Mouse (Mus musculus): ENCODE results near the gene Sept12. TPM values are rescaled to one million over a fixed set of nuclear protein-coding genes. Genes with fewer than 3 reads are reported as not detected.

Gene Sept12
- not detected for polyA plus RNA-seq (2014; fragmentation: Illumina TruSeq; extraction: RNeasy Lipid Tissue Mini Kit (QIAGEN cat#74804); ENCODE audit: low read depth, low replicate concordance)

DNA sequence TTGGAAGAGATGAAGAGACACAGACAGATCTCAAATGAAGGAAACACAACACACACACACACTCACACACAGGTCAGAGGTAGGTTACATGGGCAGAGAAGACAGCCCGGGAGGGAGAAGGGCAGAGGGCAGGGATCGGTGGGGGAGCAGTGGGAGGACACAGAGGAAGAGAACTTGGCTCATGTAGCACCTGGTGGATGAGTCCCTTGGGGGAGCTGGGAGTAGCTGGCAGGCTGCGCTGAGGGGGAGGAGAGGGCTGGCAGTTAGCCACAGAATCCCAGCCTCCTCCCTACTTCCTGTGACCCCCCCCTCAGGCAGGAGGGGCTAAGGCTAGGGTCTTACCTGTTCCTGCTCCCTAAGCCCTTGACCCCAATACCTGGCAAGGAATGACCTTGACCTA lies at the start of gene Sept12:
Sept12 (minus strand) TSS at position 300 of the 400 bp plus-strand sequence.

DNA sequence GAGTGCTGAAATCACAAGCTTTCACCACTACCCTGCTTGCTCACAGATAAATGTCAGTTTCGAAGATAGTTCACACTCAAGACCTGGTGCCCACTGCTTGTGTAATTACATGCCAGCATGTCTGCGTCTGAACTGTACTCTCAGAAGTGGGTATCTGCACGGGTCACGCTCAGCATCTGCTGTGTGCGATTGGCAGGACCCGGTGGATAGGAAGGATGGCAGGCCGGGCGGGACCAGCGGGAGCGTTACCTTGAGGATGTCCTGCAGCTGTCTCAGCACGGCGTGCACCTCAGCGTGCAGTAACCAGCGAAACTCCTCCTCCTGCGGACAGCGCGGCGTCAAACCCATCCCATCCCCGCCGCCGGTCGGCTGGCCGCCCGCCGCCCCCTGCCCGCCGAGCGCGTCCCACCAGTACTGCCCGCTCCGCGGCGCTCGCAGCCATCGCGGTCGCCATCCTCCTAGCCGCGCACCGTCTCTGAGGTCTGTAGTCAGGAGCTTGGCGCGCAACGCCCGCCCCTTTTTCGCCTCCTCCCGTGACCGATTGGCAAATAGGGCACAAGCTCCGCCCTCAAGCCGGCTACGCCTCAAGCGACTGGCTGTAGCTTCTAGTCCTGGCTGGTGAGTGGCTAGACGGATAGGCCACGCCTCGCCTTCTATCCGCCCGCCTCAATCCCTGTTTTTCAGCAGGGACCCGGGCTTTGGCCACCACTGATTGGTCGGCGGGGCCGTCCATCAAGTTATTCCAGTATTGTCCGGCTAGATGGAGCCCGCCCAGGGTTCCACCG lies 15.6 kb upstream of the Sept12 start, which contains the start of gene Rogdi:
Rogdi (minus strand) TSS at position 500 of the 785 bp plus-strand sequence.

DNA sequence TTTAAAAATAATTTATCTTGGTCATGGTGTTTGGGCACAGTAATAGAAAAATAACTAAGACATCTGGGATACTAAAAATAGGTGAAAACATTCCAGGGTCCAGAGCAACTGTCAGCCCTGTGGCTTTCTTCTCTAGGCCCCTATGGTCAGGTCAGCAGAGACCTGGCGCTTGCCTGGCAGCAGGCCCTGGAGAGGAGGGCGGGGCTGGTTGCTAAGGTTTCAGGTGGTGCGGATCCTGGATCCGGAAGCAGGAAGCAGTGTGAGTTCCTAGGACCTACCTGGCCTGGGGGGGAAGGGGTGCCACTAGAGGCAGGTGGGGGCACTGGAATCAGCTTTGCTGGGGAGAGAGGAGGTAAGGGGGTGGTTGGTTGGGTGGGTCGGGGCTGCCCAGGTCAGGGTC lies 9.4 kb upstream of the Sept12 start, which contains the start of gene Smim22:
Smim22 (plus strand) TSS at position 222 of the 400 bp plus-strand sequence.

DNA sequence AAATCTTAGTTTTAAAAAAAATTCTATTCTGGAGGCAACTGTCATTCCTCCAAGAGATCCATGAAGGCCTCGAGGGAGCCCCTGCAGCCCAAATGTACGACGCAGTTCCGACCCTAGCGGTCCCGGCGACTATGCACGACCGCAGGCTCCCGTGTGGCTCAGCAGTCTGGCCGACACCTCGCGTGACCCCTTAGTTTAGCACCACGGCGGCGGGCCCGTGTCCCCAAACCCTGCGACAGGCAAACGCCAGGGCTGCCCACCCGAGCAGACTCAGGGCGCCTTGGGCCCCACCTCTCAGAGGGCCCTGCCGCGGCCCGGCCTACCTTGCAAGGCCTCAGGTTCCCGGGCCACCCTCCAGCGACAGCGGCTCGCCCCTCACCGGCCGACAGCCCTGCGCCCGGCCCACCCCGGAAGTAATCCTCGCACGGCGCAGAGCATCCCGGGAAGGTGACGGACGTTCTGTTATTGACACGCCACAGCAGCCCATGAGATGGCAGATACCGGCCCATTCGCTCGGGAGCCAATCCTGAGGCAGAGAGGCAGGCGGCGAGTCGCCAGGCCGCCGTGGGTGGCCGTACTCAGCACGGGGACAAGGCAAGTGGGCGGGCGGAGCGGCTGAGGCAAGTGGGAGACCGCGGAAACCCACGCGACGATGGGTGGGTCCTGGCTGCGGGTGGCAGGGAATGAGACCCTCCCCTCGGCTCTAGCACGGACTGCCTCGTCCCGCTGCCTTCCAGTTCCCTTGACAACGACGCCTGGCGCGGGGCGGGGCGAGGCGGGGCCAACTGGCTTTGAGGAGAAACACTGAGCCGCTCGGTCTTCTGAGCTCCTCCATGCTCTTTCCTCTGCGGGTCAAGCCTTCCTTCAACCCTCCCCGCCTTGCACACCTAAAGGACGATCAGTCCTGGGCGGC lies 33.6 kb downstream of the Sept12 start, which contains the start of gene Anks3:
Anks3 (minus strand) TSS at position 409 of the 913 bp plus-strand sequence.

DNA sequence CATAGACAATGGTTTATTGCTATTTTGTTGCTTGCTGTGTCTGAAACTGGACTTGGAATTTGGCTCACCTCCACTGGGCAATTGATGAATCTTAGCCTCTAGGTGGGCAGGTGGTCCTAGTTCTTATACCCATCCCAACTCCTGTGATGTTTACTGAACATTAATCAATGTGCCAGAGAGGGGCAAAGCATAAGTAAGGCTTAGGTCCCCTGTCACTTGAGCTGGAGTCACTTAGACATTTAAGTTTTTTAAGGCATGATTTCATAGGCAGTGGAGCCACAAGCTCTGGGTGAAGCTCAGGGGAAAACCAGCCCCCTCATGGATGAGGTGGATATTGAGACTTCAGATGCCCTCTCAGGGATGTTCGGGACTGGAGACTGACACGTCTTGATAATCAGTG lies 59.2 kb downstream of the Sept12 start, which contains the start of gene Nudt16l1:
Nudt16l1 (plus strand) TSS at position 301 of the 400 bp plus-strand sequence.

Other genes with a start within 250 kb of the Sept12 start
- gene Cdip1, start 207.6 kb downstream of the Sept12 start, polyA plus RNA-seq (2014; fragmentation: Illumina TruSeq; extraction: RNeasy Lipid Tissue Mini Kit (QIAGEN cat#74804); ENCODE audit: low read depth, low replicate concordance), result 35.6 TPM
- gene 4930562C15Rik, start 162.4 kb downstream of the Sept12 start, polyA plus RNA-seq (2014; fragmentation: Illumina TruSeq; extraction: RNeasy Lipid Tissue Mini Kit (QIAGEN cat#74804); ENCODE audit: low read depth, low replicate concordance), result not detected
- gene Ubald1, start 117.5 kb downstream of the Sept12 start, polyA plus RNA-seq (2014; fragmentation: Illumina TruSeq; extraction: RNeasy Lipid Tissue Mini Kit (QIAGEN cat#74804); ENCODE audit: low read depth, low replicate concordance), result 1.2 TPM
- gene Mgrn1, start 111.6 kb downstream of the Sept12 start, polyA plus RNA-seq (2014; fragmentation: Illumina TruSeq; extraction: RNeasy Lipid Tissue Mini Kit (QIAGEN cat#74804); ENCODE audit: low read depth, low replicate concordance), result 6.2 TPM
- 4.2 TPM for gene Nudt16l1, start 59.1 kb downstream of the Sept12 start, polyA plus RNA-seq (2014; fragmentation: Illumina TruSeq; extraction: RNeasy Lipid Tissue Mini Kit (QIAGEN cat#74804); ENCODE audit: low read depth, low replicate concordance)
- gene Anks3, start 33.6 kb downstream of the Sept12 start, polyA plus RNA-seq (2014; fragmentation: Illumina TruSeq; extraction: RNeasy Lipid Tissue Mini Kit (QIAGEN cat#74804); ENCODE audit: low read depth, low replicate concordance), result 3.4 TPM
- not detected for gene Smim22, start 9.4 kb upstream of the Sept12 start, polyA plus RNA-seq (2014; fragmentation: Illumina TruSeq; extraction: RNeasy Lipid Tissue Mini Kit (QIAGEN cat#74804); ENCODE audit: low read depth, low replicate concordance)
- gene Rogdi, start 15.7 kb upstream of the Sept12 start, polyA plus RNA-seq (2014; fragmentation: Illumina TruSeq; extraction: RNeasy Lipid Tissue Mini Kit (QIAGEN cat#74804); ENCODE audit: low read depth, low replicate concordance), result 1.7 TPM
- gene Glyr1, start 52.0 kb upstream of the Sept12 start, polyA plus RNA-seq (2014; fragmentation: Illumina TruSeq; extraction: RNeasy Lipid Tissue Mini Kit (QIAGEN cat#74804); ENCODE audit: low read depth, low replicate concordance), result 48.3 TPM
- 7.8 TPM for gene Ubn1, start 52.2 kb upstream of the Sept12 start, polyA plus RNA-seq (2014; fragmentation: Illumina TruSeq; extraction: RNeasy Lipid Tissue Mini Kit (QIAGEN cat#74804); ENCODE audit: low read depth, low replicate concordance)
- 4.8 TPM for gene Ppl, start 134.6 kb upstream of the Sept12 start, polyA plus RNA-seq (2014; fragmentation: Illumina TruSeq; extraction: RNeasy Lipid Tissue Mini Kit (QIAGEN cat#74804); ENCODE audit: low read depth, low replicate concordance)
- not detected for gene Sec14l5, start 149.3 kb upstream of the Sept12 start, polyA plus RNA-seq (2014; fragmentation: Illumina TruSeq; extraction: RNeasy Lipid Tissue Mini Kit (QIAGEN cat#74804); ENCODE audit: low read depth, low replicate concordance)
- 2.7 TPM for gene Nagpa, start 206.2 kb upstream of the Sept12 start, polyA plus RNA-seq (2014; fragmentation: Illumina TruSeq; extraction: RNeasy Lipid Tissue Mini Kit (QIAGEN cat#74804); ENCODE audit: low read depth, low replicate concordance)
- gene AU021092, start 224.4 kb upstream of the Sept12 start, polyA plus RNA-seq (2014; fragmentation: Illumina TruSeq; extraction: RNeasy Lipid Tissue Mini Kit (QIAGEN cat#74804); ENCODE audit: low read depth, low replicate concordance), result 0.40 TPM
- gene Alg1, start 235.8 kb upstream of the Sept12 start, polyA plus RNA-seq (2014; fragmentation: Illumina TruSeq; extraction: RNeasy Lipid Tissue Mini Kit (QIAGEN cat#74804); ENCODE audit: low read depth, low replicate concordance), result 1.7 TPM

Data from liver, adult 10 weeks (tissue).